Comparison of ENCODE assay signal across 34 mouse cellular contexts in genomic region chr12:113446061-113446460, GRCm38 (mm10). TPM values are rescaled to one million over a fixed set of nuclear protein-coding genes. Genes with fewer than 3 reads are reported as not detected.
A peak's percentile ranks its signal among the peaks of the same experiment; 100 is the strongest.
DNase-seq lines count a peak whose midpoint lies in the region; ATAC-seq and TF ChIP-seq lines count a peak whose summit lies in the region.
"Had no signal": no experiment of that assay in that cellular context is flagged by ENCODE, and none has a peak within 500 bp of the region (broad histone marks: within the 10 kb centered on the region; RNA-seq: fewer than 3 reads in every experiment).

No protein-coding gene starts in this region.

- no peak overlapping the region for H3K4me3 ChIP-seq in hindbrain, postnatal 0 days (ENCODE audit: low read length)
- H3K4me3 ChIP-seq: embryonic facial prominence, embryonic 13.5 days; heart, embryonic 13.5 days; hindbrain, embryonic 13.5 days; left cerebral cortex, adult 2 months; limb, embryonic 10.5 days; liver, embryonic 15.5 days had no signal

- H3K4me2 ChIP-seq in hindbrain, postnatal 0 days (ENCODE audit: low read depth, low read length) = no peak overlapping the region
- H3K4me2 ChIP-seq: embryonic facial prominence, embryonic 13.5 days; heart, embryonic 13.5 days; hindbrain, embryonic 13.5 days; liver, embryonic 15.5 days; midbrain, embryonic 11.5 days had no signal

- no peak for TF ChIP-seq CTCF in hindbrain, postnatal 0 days (IDR thresholded peaks at IDR 0.05; ENCODE audit: low read depth)

- peak; percentile 79 for DNase-seq in T-cell, adult 2 months (ENCODE audit: low spot score)
- peak; percentile 76 for DNase-seq in naive thymus-derived CD4-positive, alpha-beta T cell, adult 2 months (ENCODE audit: low read depth)
- DNase-seq in thymus, postnatal 25 days = peak; percentile 46
- DNase-seq in retina, postnatal 1 day = no peak
- no peak for DNase-seq in hindbrain, postnatal 0 days (ENCODE audit: low spot score)
- DNase-seq in gastrocnemius, adult 8-10 months (ENCODE audit: low spot score in 2 of 2) = no peak
- no peak for DNase-seq in left cerebral cortex, adult 11 months (ENCODE audit: low spot score)
- DNase-seq: adrenal gland, adult 2 months; cerebellum, adult 18-20 months; cerebellum, postnatal 14 days; gastrocnemius, postnatal 10 days; heart, adult 18-20 months; heart, postnatal 14 days; kidney, postnatal 25 days; liver; right cerebral cortex, postnatal 25 days; spleen, adult 18-20 months had no signal

- H3K27me3 ChIP-seq in hindbrain, postnatal 0 days (ENCODE audit: insufficient read depth, low read length) = no peaks in the 10 kb centered on the region
- H3K27me3 ChIP-seq: embryonic facial prominence, embryonic 13.5 days; heart, embryonic 13.5 days; hindbrain, embryonic 13.5 days; liver, embryonic 15.5 days had no signal

- 85% methylated on average over 1 of the region's 1 CpGs for WGBS in hindbrain, postnatal 0 days

- H3K4me1 ChIP-seq in hindbrain, postnatal 0 days (ENCODE audit: insufficient read depth, low read length) = no peaks in the 10 kb centered on the region
- H3K4me1 ChIP-seq: embryonic facial prominence, embryonic 13.5 days; heart, embryonic 13.5 days; hindbrain, embryonic 13.5 days; limb, embryonic 10.5 days; liver, embryonic 15.5 days had no signal

- H3K9ac ChIP-seq in hindbrain, postnatal 0 days (replicated peaks; ENCODE audit: low read length) = no peak overlapping the region
- H3K9ac ChIP-seq: embryonic facial prominence, embryonic 13.5 days; heart, embryonic 13.5 days; hindbrain, embryonic 13.5 days; liver, embryonic 15.5 days had no signal

- no peak overlapping the region for H3K27ac ChIP-seq in hindbrain, postnatal 0 days
- H3K27ac ChIP-seq: embryonic facial prominence, embryonic 13.5 days; heart, embryonic 13.5 days; hindbrain, embryonic 13.5 days; left cerebral cortex, adult 2 months; limb, embryonic 10.5 days; liver, embryonic 15.5 days; macrophage had no signal

- H3K9me3 ChIP-seq in hindbrain, postnatal 0 days (ENCODE audit: low read length) = no peaks in the 10 kb centered on the region
- H3K9me3 ChIP-seq: embryonic facial prominence, embryonic 13.5 days; heart, embryonic 13.5 days; hindbrain, embryonic 13.5 days; limb, embryonic 10.5 days; liver, embryonic 15.5 days had no signal

- H3K36me3 ChIP-seq in hindbrain, postnatal 0 days (ENCODE audit: insufficient read depth, low read length) = no peaks in the 10 kb centered on the region
- H3K36me3 ChIP-seq: embryonic facial prominence, embryonic 13.5 days; heart, embryonic 13.5 days; hindbrain, embryonic 13.5 days; limb, embryonic 10.5 days; liver, embryonic 15.5 days had no signal

- peak; percentile 20; the same call in 1 of the 2 replicates for ATAC-seq in granulocyte monocyte progenitor cell, adult 5-6 weeks (replicated peaks; ENCODE audit: poor library complexity, severe bottlenecking)
- no peak for ATAC-seq in hindbrain, postnatal 0 days
- ATAC-seq: forebrain, embryonic 14.5 days; intestine, postnatal 0 days; lung, postnatal 0 days had no signal

RNA-seq across cellular contexts. Expression of gene Adam6b, which starts 43.2 kb away (rescaled TPM):
- total RNA-seq in granulocyte monocyte progenitor cell, adult 5-6 weeks (2014; fragmentation: Nextera tagmentation) = not detected in 2 replicates
- total RNA-seq in granulocyte monocyte progenitor cell, adult 5-6 weeks (2017) = not detected in 2 replicates
- not detected in 2 replicates for total RNA-seq in hindbrain, postnatal 0 days (2014; rRNA removed)
- not detected in 2 replicates for polyA plus RNA-seq in hindbrain, postnatal 0 days (2015; fragmentation: Nextera tagmentation; extraction: Ambion mirVana)
- total RNA-seq in gastrocnemius, adult 8-10 months (2022) = not detected
- total RNA-seq: adrenal gland, adult 2 months; adrenal gland, postnatal 4 days; gastrocnemius, postnatal 10 days; heart, adult 18-20 months; heart, postnatal 14 days; left cerebral cortex, adult 2 months; midbrain, postnatal 0 days had no signal
- polyA plus RNA-seq: adrenal gland, adult 2 months; C2C12; embryonic facial prominence, embryonic 13.5 days; forebrain, embryonic 14.5 days; heart, embryonic 13.5 days; hindbrain, embryonic 13.5 days; intestine, postnatal 0 days; kidney, embryonic 14.5 days; limb, embryonic 10.5 days; liver, embryonic 15.5 days; lung, postnatal 0 days; macrophage; midbrain, embryonic 11.5 days; midbrain, postnatal 0 days; stomach, embryonic 14.5 days had no signal

Comparison
In these comparisons a context has a peak if more than half of its experiments do, and no peak if none do; other contexts are left out.
1. DNase-seq: peak in T-cell, adult 2 months (single experiment), naive thymus-derived CD4-positive, alpha-beta T cell, adult 2 months (single experiment) and thymus, postnatal 25 days (single experiment); none in retina, postnatal 1 day (single experiment), hindbrain, postnatal 0 days (single experiment), gastrocnemius, adult 8-10 months (0 of 2) and left cerebral cortex, adult 11 months (single experiment).